Mouse (Mus musculus) MEL (cell line): ENCODE data around the gene Xylb. TPM values are rescaled to one million over a fixed set of nuclear protein-coding genes. Genes with fewer than 3 reads are reported as not detected.
"Not testable (repeated sequence)": the region's sequence is repeated elsewhere in the genome, so short reads cannot be mapped to it uniquely, and the experiment has no call there.

Experiments used
- DNase-seq: peaks from one replicate; pipeline ENCODE4 v3.0.0; 2011; ENCODE audit warnings: low read depth, low spot score
- H3K27ac ChIP-seq: 2 replicates; pipeline ENCODE4 v1.5.1; 2012; ENCODE audit warnings: low read depth, mild to moderate bottlenecking, control low read depth, low read length, moderate library complexity; ENCODE audit not compliant: control insufficient read depth
- H3K27me3 ChIP-seq, 2 experiments: fragments of 150-350 bp in 1 of 2; sonication (generic) in 1 of 2; 2 replicates each; pipeline ENCODE4 v1.6.1; 2012; ENCODE audit warnings: low read length in 2 of 2, mild to moderate bottlenecking in 2 of 2, improper control_type of control experiment in 1 of 2, moderate library complexity in 1 of 2; ENCODE audit not compliant: insufficient read depth in 2 of 2, control insufficient read depth in 1 of 2
- H3K36me3 ChIP-seq, 2 experiments: 2 replicates each; pipeline ENCODE4 v1.6.1; 2012 to 2014; ENCODE audit warnings: low read length in 2 of 2, improper control_type of control experiment in 1 of 2, inconsistent platforms in 1 of 2, mild to moderate bottlenecking in 1 of 2; ENCODE audit not compliant: insufficient read depth in 2 of 2, control insufficient read depth in 1 of 2
- H3K4me1 ChIP-seq, 2 experiments: fragments of 150-350 bp in 1 of 2; sonication (generic) in 1 of 2; 2 replicates each; pipeline ENCODE4 v1.6.1; 2012; ENCODE audit warnings: low read length in 2 of 2, improper control_type of control experiment in 1 of 2, mild to moderate bottlenecking in 1 of 2; ENCODE audit not compliant: insufficient read depth in 2 of 2, control insufficient read depth in 1 of 2
- H3K4me3 ChIP-seq, 2 experiments: fragments of 150-350 bp in 1 of 2; sonication (generic) in 1 of 2; 2 replicates each; pipeline ENCODE4 v1.5.1; 2012; ENCODE audit warnings: low read depth in 2 of 2, low read length in 2 of 2, mild to moderate bottlenecking in 2 of 2, moderate library complexity in 2 of 2, control low read depth in 1 of 2, improper control_type of control experiment in 1 of 2; ENCODE audit not compliant: control insufficient read depth in 1 of 2, insufficient read depth in 1 of 2
- H3K79me2 ChIP-seq: 2 replicates; pipeline ENCODE4 v1.6.1; 2012; ENCODE audit warnings: mild to moderate bottlenecking, low read length, moderate library complexity; ENCODE audit not compliant: control insufficient read depth, poor library complexity, insufficient read depth
- H3K9ac ChIP-seq: 2 replicates; pipeline ENCODE4 v1.6.1; 2012; ENCODE audit warnings: low read depth, mild to moderate bottlenecking, control low read depth, low read length, moderate library complexity; ENCODE audit not compliant: control insufficient read depth, poor library complexity, severe bottlenecking
- H3K9me3 ChIP-seq: fragments of 150-350 bp; sonication (generic); replicated peaks from 2 replicates; pipeline ENCODE4 v1.6.1; 2012; ENCODE audit warnings: mild to moderate bottlenecking, low read length, improper control_type of control experiment, moderate library complexity; ENCODE audit not compliant: insufficient read depth
- CHD1 ChIP-seq: IDR thresholded peaks from 2 replicates; pipeline ENCODE4 v1.6.1; 2012; ENCODE audit warnings: low read depth, mild to moderate bottlenecking, inconsistent platforms, low read length, improper control_type of control experiment
- CTCF ChIP-seq, 3 experiments: IDR thresholded peaks in 2 of 3; conservative IDR thresholded peaks in 1 of 3; 2 replicates each; pipeline ENCODE4 v1.5.1; 2011 to 2012; ENCODE audit warnings: low read length in 3 of 3, low read depth in 2 of 3, mild to moderate bottlenecking in 2 of 3, improper control_type of control experiment in 1 of 3, inconsistent platforms in 1 of 3, mixed read lengths in 1 of 3, moderate library complexity in 1 of 3; ENCODE audit not compliant: control insufficient read depth in 1 of 3, insufficient read depth in 1 of 3, poor library complexity in 1 of 3, severe bottlenecking in 1 of 3
- E2F4 ChIP-seq: IDR thresholded peaks from 2 replicates; pipeline ENCODE4 v1.6.1; 2011; ENCODE audit warnings: low read depth, low read length, improper control_type of control experiment, borderline replicate concordance
- JUND ChIP-seq: IDR thresholded peaks from 2 replicates; pipeline ENCODE4 v1.6.1; 2011; ENCODE audit warnings: low read depth, mild to moderate bottlenecking, improper control_type of control experiment, low read length
- MAFK ChIP-seq: IDR thresholded peaks from 2 replicates; pipeline ENCODE4 v1.6.1; 2011; ENCODE audit warnings: low read depth, mild to moderate bottlenecking, low read length, improper control_type of control experiment, borderline replicate concordance
- MAZ ChIP-seq: IDR thresholded peaks from 2 replicates; pipeline ENCODE4 v1.6.1; 2012; ENCODE audit warnings: low read depth, mild to moderate bottlenecking, inconsistent platforms, low read length, improper control_type of control experiment
- MEF2A ChIP-seq: IDR thresholded peaks from 2 replicates; pipeline ENCODE4 v1.6.1; 2014; ENCODE audit warnings: low read depth, mild to moderate bottlenecking, inconsistent platforms, low read length, improper control_type of control experiment; ENCODE audit not compliant: poor library complexity, insufficient replicate concordance, severe bottlenecking; ENCODE audit errors: extremely low read depth
- MXI1 ChIP-seq: IDR thresholded peaks from 2 replicates; pipeline ENCODE4 v1.6.1; 2011; ENCODE audit warnings: mild to moderate bottlenecking, low read depth, low read length, improper control_type of control experiment
- POLR2AphosphoS5 ChIP-seq: IDR thresholded peaks from 2 replicates; pipeline ENCODE4 v1.6.1; 2012; ENCODE audit warnings: low read depth, borderline replicate concordance, mild to moderate bottlenecking, inconsistent platforms, low read length, moderate library complexity, mixed read lengths
- RCOR1 ChIP-seq: IDR thresholded peaks from 2 replicates; pipeline ENCODE4 v1.6.1; 2012; ENCODE audit warnings: low read depth, mild to moderate bottlenecking, inconsistent platforms, low read length, improper control_type of control experiment
- SIN3A ChIP-seq: IDR thresholded peaks from 2 replicates; pipeline ENCODE4 v1.6.1; 2012; ENCODE audit warnings: low read length, improper control_type of control experiment, inconsistent platforms
- SMC3 ChIP-seq: IDR thresholded peaks from 2 replicates; pipeline ENCODE4 v1.6.1; 2011; ENCODE audit warnings: low read depth, low read length, improper control_type of control experiment
- TAL1 ChIP-seq: IDR thresholded peaks from 2 replicates; pipeline ENCODE4 v1.6.1; 2012; ENCODE audit warnings: mild to moderate bottlenecking, inconsistent platforms, low read length, moderate library complexity, mixed read lengths
- TBP ChIP-seq: IDR thresholded peaks from 2 replicates; pipeline ENCODE4 v1.8.0; 2011; ENCODE audit warnings: low read depth, low read length, improper control_type of control experiment
- UBTF ChIP-seq: IDR thresholded peaks from 2 replicates; pipeline ENCODE4 v1.6.1; 2012; ENCODE audit warnings: low read depth, mild to moderate bottlenecking, inconsistent platforms, low read length, improper control_type of control experiment, moderate library complexity, borderline replicate concordance; ENCODE audit not compliant: insufficient read depth
- USF1 ChIP-seq: IDR thresholded peaks from 2 replicates; pipeline ENCODE4 v1.6.1; 2014; ENCODE audit warnings: low read depth, mild to moderate bottlenecking, inconsistent platforms, low read length, improper control_type of control experiment, moderate library complexity
- USF2 ChIP-seq, 2 experiments: IDR thresholded peaks; 2 replicates each; pipeline ENCODE4 v1.6.1; 2011 to 2012; ENCODE audit warnings: improper control_type of control experiment in 2 of 2, low read length in 2 of 2, borderline replicate concordance in 1 of 2, inconsistent platforms in 1 of 2, low read depth in 1 of 2, mild to moderate bottlenecking in 1 of 2; ENCODE audit not compliant: insufficient read depth in 1 of 2
- ZKSCAN1 ChIP-seq: IDR thresholded peaks from 2 replicates; pipeline ENCODE4 v1.6.1; 2012; ENCODE audit warnings: low read depth, mild to moderate bottlenecking, inconsistent platforms, low read length, improper control_type of control experiment, moderate library complexity
- polyA plus RNA-seq, 2 experiments: library from polyadenylated mRNA; stranded (reverse) in 1 of 2; unstranded in 1 of 2; fragments of >175 nt in 1 of 2; fragments of >200 nt in 1 of 2; gene quantifications; 2 replicates each; pipeline versions ENCODE4 v1.2.1 to v1.2.4; 2012; ENCODE audit warnings: low replicate concordance in 2 of 2, low read depth in 1 of 2; ENCODE audit not compliant: insufficient read length in 2 of 2, insufficient read depth in 1 of 2, missing spikeins in 1 of 2
- total RNA-seq: library from RNA; depleted of rRNA; stranded (reverse); fragments of 300-350 nt; gene quantifications from 2 replicates; pipeline ENCODE4 v1.2.3, GENCODE M21; 2012

The Xylb gene
- total and polyA plus RNA-seq, 3 experiments: 3.8 to 12.9 TPM; not detected in 1

GRCm38 (mm10) chr9:119368367-119368766, 11.2 kb downstream of the Xylb start:
- H3K36me3 ChIP-seq: peaks cover 0 to 8% of the 10 kb centered on the region in 2 experiments; a peak in 3 of 4 replicates
- no peaks in the 10 kb centered on the region for H3K27me3 ChIP-seq
- H3K79me2 ChIP-seq: no peaks in the 10 kb centered on the region
- H3K4me3 ChIP-seq: no peak overlapping the region
- DNase-seq: no peak
- H3K9ac ChIP-seq: no peak overlapping the region
- peaks cover 6 to 17% of the 10 kb centered on the region in 2 experiments for H3K4me1 ChIP-seq
- TF ChIP-seq TAL1 (no peak), SIN3A (no peak), TBP (no peak), MXI1 (no peak), USF1 (peak; percentile 73), USF2 (IDR thresholded peaks at IDR 0.05; ENCODE audit: borderline replicate concordance in 1 of 2, insufficient read depth in 1 of 2, low read depth in 1 of 2, low read length in 2 of 2) (0 out of 4 replicates have a peak, but pooled peaks of 1 of the 2 experiments have one; percentile 31), JUND (no peak)
- no peak overlapping the region for H3K27ac ChIP-seq
- no peaks in the 10 kb centered on the region for H3K9me3 ChIP-seq

- not testable (repeated sequence) for H3K79me2 ChIP-seq, H3K36me3 ChIP-seq, H3K4me3 ChIP-seq, H3K4me1 ChIP-seq, H3K9ac ChIP-seq, H3K27ac ChIP-seq, H3K27me3 ChIP-seq, DNase-seq, H3K9me3 ChIP-seq
- peak in 1 of 3 experiments; percentile 19; a peak in 2 of 6 replicates for TF ChIP-seq CTCF (IDR thresholded peaks at IDR 0.05 in 2 of 3, conservative IDR thresholded peaks at IDR 0.05 in 1 of 3; ENCODE audit: control insufficient read depth in 1 of 3, insufficient read depth in 1 of 3, low read depth in 2 of 3, low read length in 3 of 3, poor library complexity in 1 of 3, severe bottlenecking in 1 of 3)
Measured at GRCm38 (mm10) chr9:119370770-119371169, 13.6 kb downstream of the Xylb start.

GRCm38 (mm10) chr9:119371251-119371650, 14.1 kb downstream of the Xylb start:
- Histone ChIP-seq H3K79me2 (no peaks in the 10 kb centered on the region), H3K9me3 (no peaks in the 10 kb centered on the region), H3K36me3 (no peaks in the 10 kb centered on the region; a peak in 1 of 4 replicates), H3K27me3 (no peaks in the 10 kb centered on the region), H3K4me1 (no peaks in the 10 kb centered on the region), H3K27ac (no peak overlapping the region), H3K4me3 (no peak overlapping the region), H3K9ac (no peak overlapping the region)
- no peak for DNase-seq
- TF ChIP-seq UBTF: no peak
- TF ChIP-seq E2F4: no peak
- TF ChIP-seq MAFK: no peak
- no peak for TF ChIP-seq MEF2A
- no peak for TF ChIP-seq POLR2AphosphoS5
- TF ChIP-seq CTCF (IDR thresholded peaks at IDR 0.05 in 2 of 3, conservative IDR thresholded peaks at IDR 0.05 in 1 of 3; ENCODE audit: control insufficient read depth in 1 of 3, insufficient read depth in 1 of 3, low read depth in 2 of 3, low read length in 3 of 3, poor library complexity in 1 of 3, severe bottlenecking in 1 of 3): no peak
- TF ChIP-seq JUND: no peak
- no peak for TF ChIP-seq ZKSCAN1
- no peak for TF ChIP-seq MAZ
- TF ChIP-seq RCOR1: no peak
- TF ChIP-seq CHD1: no peak
- TF ChIP-seq SMC3: no peak
- no peak for TF ChIP-seq USF2 (IDR thresholded peaks at IDR 0.05; ENCODE audit: borderline replicate concordance in 1 of 2, insufficient read depth in 1 of 2, low read depth in 1 of 2, low read length in 2 of 2)
